In genomic region chr1:135812618-135813017, GRCm38 (mm10) we compare ENCODE assay signal across 18 mouse cellular contexts. TPM values are rescaled to one million over a fixed set of nuclear protein-coding genes. Genes with fewer than 3 reads are reported as not detected.
DNase-seq lines count a peak whose midpoint lies in the region; ATAC-seq and TF ChIP-seq lines count a peak whose summit lies in the region.
"Had no signal": no experiment of that assay in that cellular context is flagged by ENCODE, and none has a peak within 500 bp of the region (broad histone marks: within the 10 kb centered on the region; RNA-seq: fewer than 3 reads in every experiment).

No protein-coding gene starts in this region.

- no peak overlapping the region for H3K9ac ChIP-seq in embryonic facial prominence, embryonic 14.5 days (ENCODE audit: low read depth, low read length)
- no peak overlapping the region for H3K9ac ChIP-seq in hindbrain, embryonic 12.5 days
- H3K9ac ChIP-seq in hindbrain, embryonic 16.5 days (ENCODE audit: low read depth, low read length) = no peak overlapping the region
- H3K9ac ChIP-seq in lung, postnatal 0 days (replicated peaks; ENCODE audit: low read depth) = no peak overlapping the region
- H3K9ac ChIP-seq: liver, embryonic 13.5 days had no signal

- no peaks in the 10 kb centered on the region for H3K36me3 ChIP-seq in embryonic facial prominence, embryonic 14.5 days (ENCODE audit: control insufficient read depth, insufficient read depth, low read length)
- no peaks in the 10 kb centered on the region for H3K36me3 ChIP-seq in embryonic facial prominence, embryonic 10.5 days (replicated peaks)
- H3K36me3 ChIP-seq in hindbrain, embryonic 12.5 days = no peaks in the 10 kb centered on the region
- no peaks in the 10 kb centered on the region for H3K36me3 ChIP-seq in hindbrain, embryonic 16.5 days (ENCODE audit: control insufficient read depth, insufficient read depth, low read length)
- H3K36me3 ChIP-seq in lung, postnatal 0 days (ENCODE audit: insufficient read depth, low read length) = no peaks in the 10 kb centered on the region
- no peaks in the 10 kb centered on the region for H3K36me3 ChIP-seq in midbrain, embryonic 10.5 days
- H3K36me3 ChIP-seq: liver, embryonic 13.5 days had no signal

- H3K4me1 ChIP-seq in embryonic facial prominence, embryonic 14.5 days (ENCODE audit: control insufficient read depth, insufficient read depth, low read length) = peaks cover 4% of the 10 kb centered on the region; the same call in 1 of the 2 replicates
- H3K4me1 ChIP-seq in embryonic facial prominence, embryonic 10.5 days = peaks cover 8% of the 10 kb centered on the region; the same call in 1 of the 2 replicates
- 0 out of 2 replicates have a peak, but pooled peaks cover 1% of the 10 kb centered on the region for H3K4me1 ChIP-seq in hindbrain, embryonic 12.5 days
- 0 out of 2 replicates have a peak, but pooled peaks cover 2% of the 10 kb centered on the region for H3K4me1 ChIP-seq in hindbrain, embryonic 16.5 days (ENCODE audit: control insufficient read depth, insufficient read depth, low read depth, low read length)
- no peaks in the 10 kb centered on the region for H3K4me1 ChIP-seq in lung, postnatal 0 days (ENCODE audit: insufficient read depth, low read depth, low read length)
- H3K4me1 ChIP-seq in midbrain, embryonic 10.5 days = peaks cover 23% of the 10 kb centered on the region

- no peak for TF ChIP-seq EP300 in lung, postnatal 0 days (IDR thresholded peaks at IDR 0.05)

- peaks cover 19% of the 10 kb centered on the region for H3K27me3 ChIP-seq in embryonic facial prominence, embryonic 14.5 days (replicated peaks; ENCODE audit: control insufficient read depth, insufficient read depth, low read length)
- peaks cover 55% of the 10 kb centered on the region for H3K27me3 ChIP-seq in embryonic facial prominence, embryonic 10.5 days (replicated peaks; ENCODE audit: low read depth, poor library complexity, severe bottlenecking)
- peaks cover 24% of the 10 kb centered on the region for H3K27me3 ChIP-seq in hindbrain, embryonic 12.5 days
- peaks cover 9% of the 10 kb centered on the region for H3K27me3 ChIP-seq in hindbrain, embryonic 16.5 days (replicated peaks; ENCODE audit: control insufficient read depth, insufficient read depth, low read length)
- H3K27me3 ChIP-seq in lung, postnatal 0 days (replicated peaks; ENCODE audit: insufficient read depth, low read length) = peaks cover 4% of the 10 kb centered on the region
- H3K27me3 ChIP-seq in midbrain, embryonic 10.5 days (ENCODE audit: low read depth, poor library complexity, severe bottlenecking) = peaks cover 68% of the 10 kb centered on the region

- no peak overlapping the region for H3K4me3 ChIP-seq in embryonic facial prominence, embryonic 14.5 days (ENCODE audit: low read depth, low read length)
- H3K4me3 ChIP-seq in embryonic facial prominence, embryonic 10.5 days = no peak overlapping the region
- no peak overlapping the region for H3K4me3 ChIP-seq in hindbrain, embryonic 12.5 days
- H3K4me3 ChIP-seq in hindbrain, embryonic 16.5 days (ENCODE audit: low read length) = no peak overlapping the region
- H3K4me3 ChIP-seq in lung, postnatal 0 days (ENCODE audit: low read depth, low read length) = no peak overlapping the region
- H3K4me3 ChIP-seq in midbrain, embryonic 10.5 days = no peak overlapping the region
- H3K4me3 ChIP-seq: erythroblast, embryonic 14.5 days; liver, embryonic 13.5 days had no signal

- 22% methylated on average over 2 of the region's 2 CpGs for WGBS in embryonic facial prominence, embryonic 14.5 days
- WGBS in embryonic facial prominence, embryonic 10.5 days = 56% methylated on average over 2 of the region's 2 CpGs
- WGBS in hindbrain, embryonic 12.5 days = 59% methylated on average over 2 of the region's 2 CpGs
- 44% methylated on average over 2 of the region's 2 CpGs for WGBS in hindbrain, embryonic 16.5 days
- 22% methylated on average over 2 of the region's 2 CpGs for WGBS in lung, postnatal 0 days
- WGBS in midbrain, embryonic 10.5 days = 56% methylated on average over 2 of the region's 2 CpGs

- H3K4me2 ChIP-seq in embryonic facial prominence, embryonic 14.5 days (ENCODE audit: low read depth, low read length) = no peak overlapping the region
- no peak overlapping the region for H3K4me2 ChIP-seq in hindbrain, embryonic 12.5 days (replicated peaks)
- no peak overlapping the region for H3K4me2 ChIP-seq in hindbrain, embryonic 16.5 days (ENCODE audit: low read length)
- no peak overlapping the region for H3K4me2 ChIP-seq in lung, postnatal 0 days (replicated peaks; ENCODE audit: low read depth, low read length)
- H3K4me2 ChIP-seq: liver, embryonic 13.5 days had no signal

- H3K9me3 ChIP-seq in embryonic facial prominence, embryonic 14.5 days (ENCODE audit: control insufficient read depth, low read length) = no peaks in the 10 kb centered on the region
- H3K9me3 ChIP-seq in embryonic facial prominence, embryonic 10.5 days = no peaks in the 10 kb centered on the region
- no peaks in the 10 kb centered on the region for H3K9me3 ChIP-seq in hindbrain, embryonic 12.5 days (replicated peaks)
- H3K9me3 ChIP-seq in hindbrain, embryonic 16.5 days (ENCODE audit: control insufficient read depth, low read length) = no peaks in the 10 kb centered on the region
- no peaks in the 10 kb centered on the region for H3K9me3 ChIP-seq in lung, postnatal 0 days (ENCODE audit: low read length)
- 0 out of 2 replicates have a peak, but pooled peaks cover under 1% of the 10 kb centered on the region for H3K9me3 ChIP-seq in midbrain, embryonic 10.5 days (replicated peaks)
- H3K9me3 ChIP-seq: liver, embryonic 13.5 days had no signal

- ATAC-seq in embryonic facial prominence, embryonic 14.5 days (ENCODE audit: low read depth) = 0 out of 2 replicates have a peak, but pooled peaks have one; percentile 7
- peak; percentile 7; the same call in 1 of the 2 replicates for ATAC-seq in hindbrain, embryonic 12.5 days (ENCODE audit: low FRiP score)
- ATAC-seq in hindbrain, embryonic 16.5 days = no peak
- peak; percentile 60 for ATAC-seq in lung, postnatal 0 days
- ATAC-seq: activated CD4-positive, CD25-positive, alpha-beta regulatory T cell, adult 4 months had no signal

- peak; percentile 45 for DNase-seq in embryonic facial prominence, embryonic 14.5 days (ENCODE audit: low spot score)
- no peak for DNase-seq in embryonic facial prominence, embryonic 10.5 days (ENCODE audit: low spot score)
- DNase-seq in lung, postnatal 0 days (ENCODE audit: low spot score) = peak; percentile 34
- DNase-seq in lung, postnatal 10 days = no peak
- no peak for DNase-seq in midbrain, embryonic 10.5 days (ENCODE audit: low spot score)
- no peak for DNase-seq in cerebellum, postnatal 10 days
- DNase-seq: adrenal gland, postnatal 25 days; cerebellum, adult 9-10 months; embryo, embryonic 11 days; left cerebral cortex, postnatal 4 days; liver, embryonic 13.5 days; right cerebral cortex, postnatal 4 days; thymus, postnatal 14 days had no signal

- H3K27ac ChIP-seq in embryonic facial prominence, embryonic 14.5 days (replicated peaks; ENCODE audit: low read depth, low read length) = no peak overlapping the region
- no peak overlapping the region for H3K27ac ChIP-seq in embryonic facial prominence, embryonic 10.5 days (replicated peaks)
- H3K27ac ChIP-seq in hindbrain, embryonic 12.5 days = no peak overlapping the region
- H3K27ac ChIP-seq in hindbrain, embryonic 16.5 days (ENCODE audit: low read depth, low read length) = no peak overlapping the region
- H3K27ac ChIP-seq in lung, postnatal 0 days (ENCODE audit: low read length) = no peak overlapping the region
- H3K27ac ChIP-seq in midbrain, embryonic 10.5 days (replicated peaks) = no peak overlapping the region
- H3K27ac ChIP-seq: liver, embryonic 13.5 days had no signal

- TF ChIP-seq CTCF in lung, postnatal 0 days (IDR thresholded peaks at IDR 0.05) = no peak

RNA-seq across cellular contexts. Expression of gene Lad1, which starts 5.8 kb away (rescaled TPM):
- 16.6 and 21.7 TPM in 2 replicates for polyA plus RNA-seq in embryonic facial prominence, embryonic 14.5 days (2014; fragmentation: Nextera tagmentation; extraction: Ambion mirVana)
- polyA plus RNA-seq in embryonic facial prominence, embryonic 10.5 days (2016; fragmentation: Nextera tagmentation; extraction: Ambion mirVana) = 7.5 TPM in 2 replicates
- polyA plus RNA-seq in hindbrain, embryonic 12.5 days (2016; fragmentation: Nextera tagmentation; extraction: Ambion mirVana) = 1.1 and 3.5 TPM in 2 replicates
- polyA plus RNA-seq in hindbrain, embryonic 16.5 days (2015; fragmentation: Nextera tagmentation; extraction: Ambion mirVana) = 0.47 and 0.93 TPM in 2 replicates
- polyA plus RNA-seq in lung, postnatal 0 days (2015; fragmentation: Nextera tagmentation; extraction: Ambion mirVana) = 4.4 and 6.0 TPM in 2 replicates
- 0.15 and 0.59 TPM in 2 replicates for polyA plus RNA-seq in midbrain, embryonic 10.5 days (2016; fragmentation: Nextera tagmentation; extraction: Ambion mirVana)
- polyA plus RNA-seq: erythroblast, embryonic 14.5 days had no signal

RNA-seq across cellular contexts. Expression of gene Tnnt2, which starts 23.5 kb away (rescaled TPM):
- 193 and 213 TPM in 2 replicates for polyA plus RNA-seq in embryonic facial prominence, embryonic 14.5 days (2014; fragmentation: Nextera tagmentation; extraction: Ambion mirVana)
- 1.1 and 4.4 TPM in 2 replicates for polyA plus RNA-seq in embryonic facial prominence, embryonic 10.5 days (2016; fragmentation: Nextera tagmentation; extraction: Ambion mirVana)
- 5.1 and 18.5 TPM in 2 replicates for polyA plus RNA-seq in hindbrain, embryonic 12.5 days (2016; fragmentation: Nextera tagmentation; extraction: Ambion mirVana)
- 1.5 and 8.3 TPM in 2 replicates for polyA plus RNA-seq in hindbrain, embryonic 16.5 days (2015; fragmentation: Nextera tagmentation; extraction: Ambion mirVana)
- polyA plus RNA-seq in lung, postnatal 0 days (2015; fragmentation: Nextera tagmentation; extraction: Ambion mirVana) = 84.6 and 115 TPM in 2 replicates
- 0.70 and 0.74 TPM in 2 replicates for polyA plus RNA-seq in midbrain, embryonic 10.5 days (2016; fragmentation: Nextera tagmentation; extraction: Ambion mirVana)
- polyA plus RNA-seq: erythroblast, embryonic 14.5 days had no signal

RNA-seq across cellular contexts. Expression of gene Tnni1, which starts 33.4 kb away (rescaled TPM):
- polyA plus RNA-seq in embryonic facial prominence, embryonic 14.5 days (2014; fragmentation: Nextera tagmentation; extraction: Ambion mirVana) = 637 and 738 TPM in 2 replicates
- 5.5 and 7.9 TPM in 2 replicates for polyA plus RNA-seq in embryonic facial prominence, embryonic 10.5 days (2016; fragmentation: Nextera tagmentation; extraction: Ambion mirVana)
- polyA plus RNA-seq in hindbrain, embryonic 12.5 days (2016; fragmentation: Nextera tagmentation; extraction: Ambion mirVana) = 9.5 and 28.5 TPM in 2 replicates
- 1.1 and 19.6 TPM in 2 replicates for polyA plus RNA-seq in hindbrain, embryonic 16.5 days (2015; fragmentation: Nextera tagmentation; extraction: Ambion mirVana)
- polyA plus RNA-seq in lung, postnatal 0 days (2015; fragmentation: Nextera tagmentation; extraction: Ambion mirVana) = 26.1 and 31.2 TPM in 2 replicates
- 0.72 and 0.78 TPM in 2 replicates for polyA plus RNA-seq in midbrain, embryonic 10.5 days (2016; fragmentation: Nextera tagmentation; extraction: Ambion mirVana)
- polyA plus RNA-seq: activated CD4-positive, CD25-positive, alpha-beta regulatory T cell, adult 4 months; erythroblast, embryonic 14.5 days; forebrain, embryonic 16.5 days had no signal

RNA-seq across cellular contexts. Expression of gene Phlda3, which starts 46.7 kb away (rescaled TPM):
- polyA plus RNA-seq in embryonic facial prominence, embryonic 14.5 days (2014; fragmentation: Nextera tagmentation; extraction: Ambion mirVana) = 80.1 and 90.4 TPM in 2 replicates
- 29.0 and 32.2 TPM in 2 replicates for polyA plus RNA-seq in embryonic facial prominence, embryonic 10.5 days (2016; fragmentation: Nextera tagmentation; extraction: Ambion mirVana)
- 18.3 and 19.1 TPM in 2 replicates for polyA plus RNA-seq in hindbrain, embryonic 12.5 days (2016; fragmentation: Nextera tagmentation; extraction: Ambion mirVana)
- 43.1 and 49.5 TPM in 2 replicates for polyA plus RNA-seq in hindbrain, embryonic 16.5 days (2015; fragmentation: Nextera tagmentation; extraction: Ambion mirVana)
- polyA plus RNA-seq in lung, postnatal 0 days (2015; fragmentation: Nextera tagmentation; extraction: Ambion mirVana) = 80.7 and 82.0 TPM in 2 replicates
- polyA plus RNA-seq in midbrain, embryonic 10.5 days (2016; fragmentation: Nextera tagmentation; extraction: Ambion mirVana) = 20.4 and 22.8 TPM in 2 replicates

Comparison
In these comparisons a context has a peak if more than half of its experiments do, and no peak if none do; other contexts are left out.
1. DNase-seq: peak in embryonic facial prominence, embryonic 14.5 days (single experiment) and lung, postnatal 0 days (single experiment); none in embryonic facial prominence, embryonic 10.5 days (single experiment), lung, postnatal 10 days (single experiment), midbrain, embryonic 10.5 days (single experiment) and cerebellum, postnatal 10 days (0 of 2).
2. RNA of gene Tnni1, which starts 33.4 kb away (polyA plus RNA-seq): 637 to 738 TPM in embryonic facial prominence, embryonic 14.5 days; 26.1 to 31.2 TPM in lung, postnatal 0 days, 9.5 to 28.5 TPM in hindbrain, embryonic 12.5 days, 5.5 to 7.9 TPM in embryonic facial prominence, embryonic 10.5 days, 1.1 to 19.6 TPM in hindbrain, embryonic 16.5 days and 0.72 to 0.78 TPM in midbrain, embryonic 10.5 days; every median in the first group is over 10 times any median in the second.